Mouse (Mus musculus): ENCODE measurements around the gene Gpr152. TPM values are rescaled to one million over a fixed set of nuclear protein-coding genes. Genes with fewer than 3 reads are reported as not detected.

The Gpr152 gene
- total RNA-seq, 2 experiments from 2014 or later, result not detected

DNA sequence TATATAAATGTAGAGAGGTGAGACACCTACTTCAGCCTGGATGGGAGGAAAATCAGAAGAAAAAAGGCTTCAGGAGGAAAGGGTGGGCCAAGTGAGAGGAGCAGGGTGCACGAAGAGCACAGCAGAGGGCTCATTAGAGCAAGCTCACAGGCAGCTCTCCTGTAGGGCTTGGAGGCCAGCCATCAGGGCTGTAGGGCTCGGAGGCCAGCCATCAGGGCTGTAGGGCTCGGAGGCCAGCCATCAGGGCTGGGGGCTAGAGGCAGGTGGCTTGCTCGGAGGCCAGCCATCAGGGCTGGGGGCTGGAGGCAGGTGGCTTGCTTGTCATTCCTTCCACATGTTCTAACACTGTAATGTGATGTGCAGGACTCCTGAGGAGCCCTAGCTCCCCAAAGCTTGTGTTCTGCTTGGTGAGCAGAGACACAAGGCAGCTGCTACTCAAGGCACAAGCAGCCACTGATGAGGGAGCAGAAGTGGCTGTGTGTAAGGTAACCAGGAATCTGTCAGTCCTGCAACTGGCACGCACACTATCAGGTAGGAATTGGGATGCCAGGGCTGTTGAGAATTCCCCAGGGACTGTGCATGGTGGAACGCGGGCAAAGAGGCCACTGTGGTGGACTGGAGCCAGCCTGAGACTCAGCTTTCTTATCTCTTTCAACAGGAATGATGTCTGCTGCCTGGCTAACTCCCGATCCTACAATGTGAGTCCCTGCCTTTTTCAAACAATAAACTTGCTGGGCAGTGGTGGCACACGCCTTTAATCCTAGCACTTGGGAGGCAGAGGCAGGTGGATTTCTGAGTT is 27.3 kb downstream of the Gpr152 start:
- no peak for DNase-seq
- intact Hi-C loops (cut with DNase I), result no loop called here

DNA sequence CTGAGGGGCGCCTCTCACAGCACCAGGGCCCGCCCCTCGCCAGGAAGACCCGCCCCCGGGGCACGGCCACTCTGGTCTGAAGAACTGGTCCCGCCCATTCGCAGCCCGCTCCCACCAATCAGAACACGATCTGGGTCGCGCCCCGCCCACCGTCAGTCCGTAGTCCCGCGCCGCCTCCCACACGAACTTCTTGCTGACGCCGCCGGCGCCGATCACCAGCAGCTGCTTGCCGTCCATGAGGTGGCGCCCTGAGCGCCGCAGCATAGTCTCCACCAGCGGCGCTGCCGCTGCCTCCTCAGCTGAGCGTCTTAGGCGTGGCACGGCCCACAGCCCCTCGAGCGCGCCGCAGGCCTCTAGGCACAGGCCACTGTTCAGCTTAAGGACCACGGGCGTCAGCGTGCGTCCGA is 29.8 kb downstream of the Gpr152 start:
- peak; percentile 99 to 100 for DNase-seq
- intact Hi-C loops (cut with DNase I), result loop anchor here (1.0 kb wide), 1 partner anchor 22 kb away; the partner anchor contains the start of gene Tbc1d10c

GRCm38 (mm10) chr19:4169810-4170209 is 30.2 kb downstream of the Gpr152 start:
- DNase-seq, result no peak
- intact Hi-C loops (cut with DNase I), result loop anchor here (1.0 to 5.0 kb wide), 2 partner anchors 21 to 57 kb away; partner anchors contain the start of gene Tbc1d10c

DNA sequence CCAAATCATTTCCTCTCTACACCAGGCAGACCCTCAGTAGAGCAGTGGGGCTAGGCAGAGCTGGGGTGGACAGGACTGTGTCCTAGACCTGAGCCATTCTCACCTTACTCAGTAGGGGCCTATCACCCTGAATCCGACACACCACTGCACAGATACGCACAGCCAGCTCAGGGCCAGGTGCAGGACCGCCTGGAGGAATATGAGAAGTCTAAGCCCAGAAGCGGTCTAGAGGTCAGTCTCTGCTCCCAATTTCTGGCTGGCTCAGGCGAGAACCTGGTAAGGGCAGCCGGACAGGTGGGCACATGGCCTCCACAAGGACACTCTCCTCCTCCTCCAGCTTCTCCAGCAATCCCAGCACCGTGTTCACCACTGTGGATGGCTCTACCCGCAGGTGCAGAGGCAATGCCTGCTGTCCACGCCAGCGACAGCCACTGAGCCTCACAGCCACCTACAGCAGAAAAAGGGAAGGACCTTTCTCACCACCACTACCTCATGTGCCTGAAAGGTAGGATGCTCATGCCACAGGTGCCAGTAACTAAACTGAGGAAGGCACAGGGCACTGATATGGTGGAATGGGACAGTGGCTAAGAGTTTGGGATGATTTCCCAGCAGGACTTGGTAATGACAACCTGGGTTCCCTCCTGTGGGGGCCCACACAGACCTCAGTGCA is 31.3 kb downstream of the Gpr152 start:
- DNase-seq, result no peak
- intact Hi-C loops (cut with DNase I), result loop anchor here (5.0 kb wide), 1 partner anchor 56 kb away; no protein-coding TSS in a partner anchor

DNA sequence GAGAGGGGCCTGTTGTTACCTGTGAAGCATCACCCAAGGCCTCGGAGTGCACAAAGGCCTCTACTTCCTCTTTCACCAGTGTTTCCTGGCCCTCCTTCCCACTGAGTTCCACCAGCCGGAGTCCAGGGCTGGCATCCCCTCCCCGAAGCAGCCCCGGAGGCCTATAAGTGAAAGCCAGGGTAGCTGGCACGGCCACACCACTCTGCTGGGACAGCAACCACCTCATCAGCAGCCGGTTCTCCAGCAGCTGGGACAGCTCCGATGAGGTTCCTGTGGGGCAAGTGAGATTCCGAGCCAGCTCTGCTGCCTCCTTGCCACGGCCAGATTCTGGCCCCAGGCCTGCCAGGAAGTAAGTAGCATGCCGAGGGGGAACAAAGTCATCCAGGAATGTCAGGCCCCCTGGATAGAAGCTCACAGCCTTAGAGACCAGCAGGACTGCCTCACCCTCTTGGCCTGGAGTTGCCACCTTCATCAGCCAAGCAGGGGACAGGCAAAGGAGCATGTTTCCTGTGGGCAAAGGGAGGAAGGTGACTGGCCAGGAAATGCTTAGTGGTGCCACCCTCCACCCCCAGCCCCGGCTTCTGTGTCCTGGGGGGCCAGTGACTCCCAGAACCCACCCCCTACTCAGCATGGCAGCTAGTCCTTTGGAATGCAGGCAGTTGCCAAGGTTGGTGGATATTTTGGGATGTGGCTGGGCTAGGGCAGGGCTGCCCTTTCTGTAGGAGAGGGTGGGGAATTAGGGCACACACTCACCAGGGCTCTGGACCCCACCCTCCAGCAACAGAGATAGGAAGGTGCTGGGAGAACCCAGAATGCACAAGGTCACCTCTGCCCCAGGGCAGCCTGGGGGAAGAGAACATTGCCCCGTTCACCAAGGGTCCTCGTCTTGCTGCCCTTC is 32.1 kb downstream of the Gpr152 start:
- intact Hi-C loops (cut with DNase I), result loop anchor here (5.0 kb wide), 1 partner anchor 56 kb away; no protein-coding TSS in a partner anchor
- DNase-seq, result peak in 1 of 2 experiments; percentile 55

GRCm38 (mm10) chr19:4172925-4173324 is 33.3 kb downstream of the Gpr152 start:
- no peak for DNase-seq
- intact Hi-C loops (cut with DNase I), result loop anchor here (5.0 kb wide), 1 partner anchor 54 kb away; no protein-coding TSS in a partner anchor

DNA sequence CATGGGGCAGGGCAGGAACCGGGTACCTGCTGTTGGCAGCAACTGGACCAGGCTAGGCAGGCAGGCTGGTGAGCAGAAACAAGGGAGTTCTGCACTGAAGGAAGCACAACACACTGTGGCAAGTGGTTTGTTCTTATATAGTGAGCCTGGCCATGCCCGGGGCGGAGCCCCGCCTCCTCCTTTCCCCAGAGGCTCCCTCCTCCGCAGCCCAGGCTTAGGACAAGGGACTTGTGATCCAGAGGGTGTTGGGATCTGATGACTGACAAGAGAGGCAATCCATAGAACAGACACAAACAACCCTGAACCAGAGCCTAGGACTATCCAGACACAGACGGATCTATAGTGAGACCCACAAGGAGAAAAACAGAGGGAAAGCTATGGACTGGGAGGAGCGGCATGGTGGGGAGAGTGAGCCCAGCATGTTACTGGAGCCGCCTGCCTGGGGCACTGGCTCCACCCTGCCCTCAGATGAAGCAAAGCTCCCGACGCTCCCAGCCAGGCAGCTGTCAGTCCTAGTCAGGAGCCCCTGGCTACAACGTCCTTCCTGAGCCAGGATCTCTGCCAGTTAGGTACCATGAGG is 35.9 kb downstream of the Gpr152 start, which contains the start of gene Carns1:
Gene Carns1, minus strand, starts transcription at position 112 of the 580 bp plus-strand sequence.
- intact Hi-C loops (cut with DNase I), result loop anchor here (2.0 kb wide), 1 partner anchor 13 kb away; no protein-coding TSS in a partner anchor
- peak in 1 of 2 experiments; percentile 47 for DNase-seq

DNA sequence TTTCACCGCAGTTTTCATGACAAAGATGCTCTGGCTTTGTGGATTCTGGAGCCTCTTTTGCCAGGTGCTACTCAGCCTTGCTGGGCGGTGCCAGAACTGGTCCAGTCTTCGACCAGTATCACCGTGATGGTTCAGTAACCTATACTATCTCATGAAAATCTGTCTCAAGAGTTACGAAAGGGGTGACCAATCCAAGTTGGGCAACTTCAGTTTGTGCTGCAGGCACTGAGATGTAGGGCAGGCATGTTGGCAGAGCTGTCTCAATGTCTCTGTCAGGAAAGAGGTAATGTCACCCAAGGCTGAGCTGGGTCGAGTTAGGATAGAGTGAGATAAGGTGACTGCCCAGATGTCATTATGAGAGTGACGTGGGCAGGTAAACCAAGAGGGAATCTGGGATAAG is 40.8 kb downstream of the Gpr152 start:
- no peak for DNase-seq
- intact Hi-C loops (cut with DNase I), result no loop called here

DNA sequence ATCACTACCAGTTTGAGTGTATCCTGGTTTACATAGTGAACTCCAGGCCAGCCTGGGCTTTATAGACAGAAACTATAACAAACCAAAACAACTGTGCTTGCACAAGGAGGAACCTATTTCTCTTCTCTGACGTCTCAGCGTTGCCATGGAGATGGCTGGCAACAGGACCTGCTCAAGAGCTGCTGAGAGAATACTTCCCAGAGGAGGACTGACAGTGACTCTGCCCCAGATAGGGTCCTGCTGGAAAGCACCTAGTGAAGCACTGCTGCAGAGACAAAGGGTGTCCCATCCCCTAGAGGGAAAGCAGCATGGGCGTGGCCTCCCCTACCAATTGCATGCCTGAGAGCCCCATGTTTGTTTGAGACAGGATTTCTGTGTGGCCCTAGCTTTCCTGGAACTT is 42.3 kb downstream of the Gpr152 start:
- DNase-seq, result no peak
- intact Hi-C loops (cut with DNase I), result no loop called here

DNA sequence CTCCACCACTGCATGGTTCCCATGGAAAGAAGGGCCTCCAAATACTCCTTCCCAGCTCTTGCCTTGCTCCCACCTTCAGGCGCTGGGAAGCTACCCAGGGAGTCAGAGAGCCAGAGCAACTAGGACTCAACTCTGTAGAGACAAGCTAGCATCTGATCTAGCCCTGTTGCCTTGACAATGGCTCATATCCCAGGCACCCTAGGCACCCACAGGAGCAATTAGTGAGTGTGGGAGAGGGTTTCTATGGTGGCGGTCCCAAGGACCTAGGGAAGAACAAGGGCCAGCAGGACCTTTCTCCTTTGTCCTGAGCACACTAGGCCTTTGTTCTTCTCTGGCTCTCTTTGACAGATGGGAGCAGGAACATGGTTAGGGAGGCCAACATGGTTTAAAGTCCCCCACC is 44.1 kb downstream of the Gpr152 start:
- intact Hi-C loops (cut with DNase I), result no loop called here
- no peak for DNase-seq

- no peak for DNase-seq
Observed at GRCm38 (mm10) chr19:4184976-4185975, 45.7 kb downstream of the Gpr152 start.

GRCm38 (mm10) chr19:4187303-4187702 is 47.7 kb downstream of the Gpr152 start:
- intact Hi-C loops (cut with DNase I), result no loop called here
- no peak for DNase-seq

More at GRCm38 (mm10) chr19:4184976-4185975, 45.7 kb downstream of the Gpr152 start:
- intact Hi-C loops (cut with DNase I), result no loop called here

GRCm38 (mm10) chr19:4189051-4189620 is 49.5 kb downstream of the Gpr152 start:
- intact Hi-C loops (cut with DNase I), result loop anchor here (2.0 kb wide), 1 partner anchor 14 kb away; the partner anchor contains the start of gene Carns1
- no peak for DNase-seq

- no peak for DNase-seq
- intact Hi-C loops (cut with DNase I), result loop anchor here (1.0 kb wide), 1 partner anchor 22 kb away; no protein-coding TSS in a partner anchor
Observed at GRCm38 (mm10) chr19:4190831-4191334, 51.3 kb downstream of the Gpr152 start, which contains the start of gene Tbc1d10c. Gene Tbc1d10c (minus strand): TSS chr19:4191284.

DNA sequence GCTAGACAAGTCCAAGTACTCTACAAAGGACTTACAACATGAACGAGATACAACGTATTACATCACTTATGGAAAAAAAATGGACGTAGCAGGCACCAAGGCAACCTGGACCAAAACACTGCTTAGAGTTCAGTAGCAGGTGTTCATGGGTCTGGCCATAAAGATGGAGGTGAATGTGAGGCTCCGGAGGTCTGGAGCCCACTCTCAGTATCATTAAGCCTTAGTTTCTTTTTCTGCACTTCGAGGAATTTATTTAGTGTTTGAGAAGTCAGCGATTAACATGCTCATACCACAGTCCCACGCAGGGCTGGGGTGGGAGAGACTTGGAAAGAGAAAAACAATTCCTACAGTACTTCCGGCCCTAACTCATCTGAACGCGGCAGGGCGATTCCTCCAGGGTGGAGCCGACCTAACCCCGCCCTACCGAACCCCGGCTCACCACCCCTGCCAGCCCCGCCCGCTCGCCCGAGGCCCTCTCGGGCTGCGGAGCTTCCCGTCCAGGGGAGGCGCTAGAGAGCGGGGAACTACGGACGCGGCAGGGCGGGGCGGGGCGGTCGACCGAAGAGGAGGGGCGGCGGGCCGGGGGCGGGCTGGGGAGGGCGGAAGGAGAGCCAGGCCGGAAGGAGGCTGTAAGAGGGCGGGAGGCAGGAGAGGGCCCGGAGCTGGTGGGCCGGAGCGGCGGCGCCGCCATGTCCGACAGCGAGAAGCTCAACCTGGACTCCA is 52.1 kb downstream of the Gpr152 start, which contains the start of gene Ppp1ca:
Gene Ppp1ca, plus strand, starts transcription at position 538 of the 723 bp plus-strand sequence.
- intact Hi-C loops (cut with DNase I), result loop anchor here (1.0 kb wide), 1 partner anchor 22 kb away; no protein-coding TSS in a partner anchor
- peak; percentile 91 to 97 for DNase-seq

GRCm38 (mm10) chr19:4192251-4192985 is 52.8 kb downstream of the Gpr152 start:
- DNase-seq, result no peak
- intact Hi-C loops (cut with DNase I), result no loop called here

Data from gastrocnemius, postnatal 36 days (tissue).